Mouse (Mus musculus) kidney, postnatal 14 days (tissue): ENCODE measurements around the gene Tvp23b.

Experiments
- DNase-seq: peaks from one replicate; pipeline ENCODE4 v3.0.0; 2022; ENCODE audit warnings: mixed read lengths

Tvp23b gene

GRCm38 (mm10) chr11:62901699-62902323, 22.6 kb downstream of the Tvp23b start:
- DNase-seq, result peak; percentile 80

GRCm38 (mm10) chr11:62903871-62904495, 24.7 kb downstream of the Tvp23b start:
- DNase-seq, result no peak

GRCm38 (mm10) chr11:62909720-62910306, 30.6 kb downstream of the Tvp23b start:
- no peak for DNase-seq

- no peak for DNase-seq
Observed at GRCm38 (mm10) chr11:62911362-62911761, 32.1 kb downstream of the Tvp23b start.

- no peak for DNase-seq
Observed at GRCm38 (mm10) chr11:62913141-62913540, 33.9 kb downstream of the Tvp23b start.

- peak; percentile 30 for DNase-seq
Observed at GRCm38 (mm10) chr11:62914532-62914931, 35.3 kb downstream of the Tvp23b start.

- no peak for DNase-seq
Observed at GRCm38 (mm10) chr11:62915486-62915885, 36.2 kb downstream of the Tvp23b start.

GRCm38 (mm10) chr11:62916765-62917164, 37.5 kb downstream of the Tvp23b start:
- DNase-seq, result no peak

GRCm38 (mm10) chr11:62919946-62920742, 40.9 kb downstream of the Tvp23b start:
- DNase-seq, result no peak

GRCm38 (mm10) chr11:62920743-62921050, 41.4 kb downstream of the Tvp23b start:
- no peak for DNase-seq

- DNase-seq, result peak; percentile 94
Observed at GRCm38 (mm10) chr11:62921052-62921977, 42.1 kb downstream of the Tvp23b start.

GRCm38 (mm10) chr11:62924091-62924761, 45.0 kb downstream of the Tvp23b start:
- no peak for DNase-seq

GRCm38 (mm10) chr11:62929799-62930198, 50.5 kb downstream of the Tvp23b start:
- DNase-seq, result peak; percentile 70

GRCm38 (mm10) chr11:62930574-62930973, 51.3 kb downstream of the Tvp23b start:
- no peak for DNase-seq

- no peak for DNase-seq
Observed at GRCm38 (mm10) chr11:62931141-62931540, 51.9 kb downstream of the Tvp23b start.

GRCm38 (mm10) chr11:62933099-62933498, 53.8 kb downstream of the Tvp23b start:
- no peak for DNase-seq

- DNase-seq, result no peak
Observed at GRCm38 (mm10) chr11:62934795-62935514, 55.7 kb downstream of the Tvp23b start.

GRCm38 (mm10) chr11:62937986-62938385, 58.7 kb downstream of the Tvp23b start:
- DNase-seq, result no peak

- no peak for DNase-seq
Observed at GRCm38 (mm10) chr11:62938921-62939320, 59.7 kb downstream of the Tvp23b start.

GRCm38 (mm10) chr11:62940176-62940575, 60.9 kb downstream of the Tvp23b start:
- no peak for DNase-seq

GRCm38 (mm10) chr11:62943538-62943937, 64.3 kb downstream of the Tvp23b start:
- DNase-seq, result no peak
